Mouse (Mus musculus): ENCODE measurements around the gene Krtap6-5. TPM values are rescaled to one million over a fixed set of nuclear protein-coding genes. Genes with fewer than 3 reads are reported as not detected.

Krtap6-5 gene
- not detected for total RNA-seq (2023)

DNA sequence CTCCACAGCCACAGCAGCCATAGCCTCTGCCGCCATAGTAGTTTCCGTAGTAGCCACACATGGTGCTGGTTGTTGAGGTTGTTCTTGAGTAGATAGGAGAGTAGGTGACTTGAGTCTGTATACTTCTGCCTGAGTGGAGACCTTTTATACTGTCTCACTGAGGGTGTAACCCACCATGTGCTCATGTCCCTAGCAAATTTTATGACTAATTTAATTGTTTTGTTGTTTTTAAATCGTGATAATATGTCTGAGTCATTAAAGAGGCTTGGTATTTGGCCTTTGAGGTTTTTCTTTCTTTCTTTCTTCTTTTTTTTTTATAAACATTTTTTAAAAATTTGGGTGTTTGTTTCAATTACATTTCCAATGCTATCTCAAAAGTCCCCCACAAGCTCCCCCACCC, at the start of gene Krtap6-5:
Krtap6-5 (minus strand) TSS at position 101 of the 400 bp plus-strand sequence.

DNA sequence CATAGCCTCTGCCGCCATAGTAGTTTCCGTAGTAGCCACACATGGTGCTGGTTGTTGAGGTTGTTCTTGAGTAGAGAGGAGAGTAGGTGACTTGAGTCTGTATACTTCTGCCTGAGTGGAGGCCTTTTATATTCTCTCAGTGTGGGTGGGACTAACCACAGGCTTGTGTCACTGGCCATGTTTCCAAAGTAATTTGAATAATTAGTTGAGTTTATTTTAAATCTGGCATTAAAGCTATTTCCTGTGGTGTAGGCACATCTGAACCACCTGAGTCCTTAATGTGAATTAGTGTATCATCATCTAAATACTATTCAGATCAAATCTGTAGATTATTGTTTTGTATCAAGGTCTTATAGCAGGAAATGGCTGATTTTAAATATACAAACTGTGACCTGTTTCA, 16.2 kb upstream of the Krtap6-5 start, which contains the start of gene 1110025L11Rik:
1110025L11Rik (minus strand) TSS at position 101 of the 400 bp plus-strand sequence.

DNA sequence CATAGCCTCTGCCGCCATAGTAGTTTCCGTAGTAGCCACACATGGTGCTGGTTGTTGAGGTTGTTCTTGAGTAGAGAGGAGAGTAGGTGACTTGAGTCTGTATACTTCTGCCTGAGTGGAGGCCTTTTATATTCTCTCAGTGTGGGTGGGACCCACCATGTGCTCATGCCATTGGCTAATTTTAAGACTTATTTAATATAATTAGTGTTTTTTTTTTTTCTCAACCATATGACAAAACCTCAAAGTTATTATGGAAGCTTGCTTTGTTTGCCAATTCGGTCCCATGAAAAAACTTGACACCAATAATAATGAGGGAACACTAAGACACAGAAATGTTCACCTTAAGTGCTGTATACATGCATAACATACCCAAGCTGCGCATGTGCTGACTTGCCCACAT, 6.3 kb downstream of the Krtap6-5 start, which contains the start of gene Gm10228:
Gm10228 (minus strand) TSS at position 101 of the 400 bp plus-strand sequence.

GRCm38 (mm10) chr16:89031399-89031798, 16.3 kb downstream of the Krtap6-5 start, which contains the start of gene Krtap6-1:
Gene Krtap6-1 (plus strand): TSS chr16:89031699.

GRCm38 (mm10) chr16:89014984-89015383, 32.7 kb downstream of the Krtap6-5 start, which contains the start of gene Gm10229:
Gene Gm10229 (plus strand): TSS chr16:89015284.

GRCm38 (mm10) chr16:89010659-89011058, 37.0 kb downstream of the Krtap6-5 start, which contains the start of gene Krtap22-2:
Gene Krtap22-2 (minus strand): TSS chr16:89010759.

Other genes starting within 250 kb of the Krtap6-5 start
- not detected for gene Gm20741, start 235.7 kb downstream of the Krtap6-5 start, total RNA-seq (2023)
- not detected for gene Krtap15, start 227.7 kb downstream of the Krtap6-5 start, total RNA-seq (2023)
- not detected for gene Krtap14, start 221.7 kb downstream of the Krtap6-5 start, total RNA-seq (2023)
- gene Krtap19-1, start 178.5 kb downstream of the Krtap6-5 start, total RNA-seq (2023) = not detected
- gene Krtap19-2, start 173.6 kb downstream of the Krtap6-5 start, total RNA-seq (2023) = not detected
- not detected for gene Krtap19-3, start 169.8 kb downstream of the Krtap6-5 start, total RNA-seq (2023)
- gene Krtap19-4, start 162.8 kb downstream of the Krtap6-5 start, total RNA-seq (2023) = not detected
- gene Krtap19-5, start 151.4 kb downstream of the Krtap6-5 start, total RNA-seq (2023) = not detected
- gene Krtap19-9b, start 115.6 kb downstream of the Krtap6-5 start, total RNA-seq (2023) = not detected
- not detected for gene Krtap16-3, start 85.0 kb downstream of the Krtap6-5 start, total RNA-seq (2023)
- gene Krtap22-2, start 37.1 kb downstream of the Krtap6-5 start, total RNA-seq (2023) = not detected
- gene Gm10229, start 32.6 kb downstream of the Krtap6-5 start, total RNA-seq (2023) = not detected
- gene Krtap6-1, start 16.2 kb downstream of the Krtap6-5 start, total RNA-seq (2023) = not detected
- gene Gm10228, start 6.4 kb downstream of the Krtap6-5 start, total RNA-seq (2023) = not detected
- gene 1110025L11Rik, start 16.1 kb upstream of the Krtap6-5 start, total RNA-seq (2023) = not detected
- not detected for gene Krtap6-3, start 36.1 kb upstream of the Krtap6-5 start, total RNA-seq (2023)
- gene Gm6358, start 93.0 kb upstream of the Krtap6-5 start, total RNA-seq (2023) = not detected
- not detected for gene Gm10061, start 103.2 kb upstream of the Krtap6-5 start, total RNA-seq (2023)
- not detected for gene Gm9789, start 110.1 kb upstream of the Krtap6-5 start, total RNA-seq (2023)
- gene Gm7735, start 121.6 kb upstream of the Krtap6-5 start, total RNA-seq (2023) = not detected
- gene 1110057P08Rik, start 126.9 kb upstream of the Krtap6-5 start, total RNA-seq (2023) = not detected
- gene Krtap20-2, start 158.0 kb upstream of the Krtap6-5 start, total RNA-seq (2023) = not detected